Mouse (Mus musculus): ENCODE measurements around the gene Slc22a14.

GRCm38 (mm10) chr9:119363229-119363628, 2.1 kb downstream of the Slc22a14 start:
- no peak for TF ChIP-seq POLR2A (IDR thresholded peaks at IDR 0.05; ENCODE audit: insufficient read depth, low read length)
- TF ChIP-seq CTCF (IDR thresholded peaks at IDR 0.05; ENCODE audit: low read depth, low read length), result no peak
